Mouse (Mus musculus) cerebellum, adult (tissue): ENCODE measurements around the gene Atg10.

Experiments
- ATAC-seq: cut with Nextera tagmentation; 2 replicates; pipeline ENCODE4 v1.9.2; 2017; ENCODE audit warnings: mild to moderate bottlenecking, moderate library complexity, mixed read lengths; ENCODE audit not compliant: insufficient number of reproducible peaks, low FRiP score, low TSS enrichment

Gene Atg10

DNA sequence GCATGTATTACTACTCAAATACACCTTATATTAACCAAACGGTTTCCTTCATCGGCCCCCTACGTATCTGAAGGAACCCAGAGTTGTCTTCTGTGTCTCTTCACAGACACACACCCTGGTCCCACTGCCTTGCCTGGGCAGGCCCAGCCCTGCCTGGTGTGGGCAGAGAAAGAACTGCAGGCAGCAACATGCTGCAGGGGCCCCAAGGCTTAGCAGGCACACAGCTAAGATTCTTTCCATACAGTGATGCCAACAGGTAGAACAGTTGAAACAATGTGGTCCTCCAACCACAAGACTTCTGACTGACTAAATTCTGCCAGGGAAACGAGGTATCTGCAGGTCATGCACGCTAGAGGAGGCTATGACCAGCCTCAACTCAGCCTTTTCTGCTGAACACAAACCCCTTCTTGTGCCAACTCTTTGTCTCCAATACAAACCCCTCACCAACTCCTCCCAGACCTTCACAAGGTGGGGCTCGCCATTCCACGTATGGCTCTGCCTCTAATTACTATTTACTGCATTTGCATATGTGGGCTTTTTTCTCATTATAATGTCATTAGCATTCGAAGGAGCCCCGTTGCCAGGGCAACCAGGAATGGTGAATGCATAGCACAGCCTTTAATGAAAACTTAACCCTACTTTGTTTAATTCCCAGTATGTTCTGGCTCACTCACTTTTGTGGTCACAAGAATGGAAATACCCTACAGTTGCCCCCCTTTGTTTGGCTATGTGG, 45.2 kb downstream of the Atg10 start:
- no peak for ATAC-seq

DNA sequence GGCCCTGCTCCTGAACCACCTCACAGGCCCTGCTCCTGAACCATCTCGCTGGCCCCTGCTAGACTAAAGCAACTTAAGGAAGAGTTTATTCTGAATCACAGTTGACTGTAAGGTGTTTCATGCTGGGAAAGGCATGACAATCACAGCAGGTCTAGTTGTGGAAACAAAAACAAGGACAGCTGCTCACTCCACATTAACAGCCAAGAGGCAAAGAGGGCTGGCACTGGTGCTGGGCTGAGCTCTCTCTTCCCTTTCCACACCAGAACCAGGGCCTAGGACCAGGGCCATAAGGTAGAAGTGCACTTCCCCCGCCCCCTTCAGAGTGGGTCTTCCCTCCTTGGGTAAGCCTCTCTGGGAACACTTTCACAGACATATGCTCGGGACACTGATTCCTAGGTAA, 48.4 kb downstream of the Atg10 start:
- peak; percentile 89 for ATAC-seq

DNA sequence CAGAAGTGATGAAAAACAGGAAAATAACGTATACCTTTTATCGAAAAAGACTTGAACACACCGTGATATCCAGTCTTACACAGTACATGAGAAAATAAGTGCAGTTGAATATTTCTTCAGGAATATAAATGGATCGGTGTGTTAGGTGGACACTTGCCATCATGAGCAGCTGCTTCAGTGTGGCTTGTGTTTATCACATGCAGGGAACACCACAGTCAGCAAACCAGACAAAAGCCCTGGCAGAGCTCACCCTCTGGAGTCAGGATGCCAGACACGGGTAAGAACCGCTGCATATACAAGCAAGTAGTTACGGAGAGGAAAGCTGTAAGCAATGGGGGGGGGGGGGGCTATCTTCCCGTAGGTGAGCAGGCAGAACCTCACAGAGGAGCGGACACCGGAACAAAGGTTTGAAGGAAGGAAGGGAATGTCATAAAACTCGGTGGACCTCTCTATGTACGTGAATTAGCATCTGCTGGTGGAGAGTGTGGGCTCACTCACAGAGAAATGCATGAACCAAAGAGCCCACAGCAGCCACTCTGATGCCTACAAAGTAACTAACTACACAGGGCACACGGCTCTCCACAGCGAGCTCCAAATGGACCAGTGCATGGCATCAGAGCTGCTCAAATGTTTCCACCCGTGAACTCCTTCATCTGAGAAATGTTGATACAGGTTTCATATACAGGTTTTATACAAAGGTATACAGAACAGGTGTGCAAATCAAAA, 51.8 kb downstream of the Atg10 start:
- ATAC-seq, result peak; percentile 46; the same call in 1 of the 2 replicates

DNA sequence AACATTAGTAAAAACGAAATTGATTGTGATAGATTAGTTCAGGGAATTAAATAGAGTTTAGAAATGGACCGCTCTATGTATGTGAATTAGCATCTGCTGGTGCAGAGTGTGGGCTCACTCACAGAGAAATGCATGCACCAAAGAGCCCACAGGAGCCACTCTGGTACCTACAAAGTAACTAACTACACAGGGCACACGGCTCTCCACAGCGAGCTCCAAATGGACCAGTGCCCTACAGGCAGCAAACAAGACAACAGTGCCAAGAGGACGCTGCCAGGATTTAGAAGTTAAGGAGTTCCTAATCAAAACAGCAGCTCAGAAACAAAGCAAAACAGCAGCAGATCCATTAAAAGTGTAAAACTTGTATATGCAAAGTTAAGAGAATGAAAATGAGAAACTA, 52.6 kb downstream of the Atg10 start:
- ATAC-seq, result 0 out of 2 replicates have a peak, but pooled peaks have one; percentile 38

DNA sequence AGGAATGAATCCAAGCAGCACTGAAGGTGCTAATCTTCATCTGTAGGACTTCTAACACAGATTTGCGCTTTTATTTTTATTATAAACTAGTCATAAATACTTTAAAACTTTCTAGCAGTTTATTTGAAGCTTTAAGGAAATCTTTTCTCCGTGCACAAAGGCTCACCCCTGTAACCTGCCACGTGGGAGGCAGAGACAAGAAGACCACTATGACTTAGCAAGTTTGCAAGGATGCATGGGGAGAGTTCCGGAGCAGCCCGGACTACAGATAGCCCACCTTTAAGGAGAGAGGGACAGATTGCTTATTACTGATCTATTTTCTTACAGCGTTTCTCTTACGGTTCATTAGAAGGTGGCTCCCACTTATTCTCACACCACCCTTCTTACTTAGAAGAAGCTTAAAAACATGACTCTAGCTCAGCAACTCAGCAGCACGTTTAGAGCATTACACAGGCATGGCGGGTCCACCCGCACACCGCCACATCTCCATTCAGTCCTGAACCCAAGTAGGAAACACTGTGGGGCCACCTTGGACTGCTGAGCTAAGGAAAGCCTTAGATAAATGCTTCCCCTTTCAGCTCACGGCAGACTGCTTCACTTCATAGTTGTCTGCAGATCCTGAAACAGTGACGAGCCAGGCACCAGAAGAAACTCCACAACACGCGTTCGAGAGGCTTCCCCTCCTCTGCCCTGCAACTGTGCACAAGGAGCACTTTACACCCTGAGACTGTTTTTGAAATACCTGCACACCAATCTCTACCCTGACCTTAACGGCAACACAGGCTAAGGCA, 54.0 kb downstream of the Atg10 start:
- no peak for ATAC-seq

DNA sequence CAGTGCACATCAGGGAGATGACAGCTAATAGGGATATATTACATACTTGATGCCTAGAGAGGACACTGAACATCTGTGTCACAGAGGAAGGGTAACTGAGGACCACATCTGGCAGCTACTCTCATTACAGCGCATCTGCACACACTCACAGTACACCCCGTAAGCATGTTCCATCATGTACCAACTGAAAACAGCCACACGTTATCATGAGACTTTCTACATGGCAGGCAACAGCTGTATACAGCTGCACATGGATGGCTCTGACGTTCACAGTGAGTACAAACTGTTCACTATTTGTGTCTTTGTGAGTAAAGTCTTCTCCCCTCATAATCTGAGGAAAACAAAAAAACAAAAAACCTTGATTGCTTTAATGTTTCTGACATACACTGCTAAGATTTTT, 55.3 kb downstream of the Atg10 start:
- no peak for ATAC-seq

DNA sequence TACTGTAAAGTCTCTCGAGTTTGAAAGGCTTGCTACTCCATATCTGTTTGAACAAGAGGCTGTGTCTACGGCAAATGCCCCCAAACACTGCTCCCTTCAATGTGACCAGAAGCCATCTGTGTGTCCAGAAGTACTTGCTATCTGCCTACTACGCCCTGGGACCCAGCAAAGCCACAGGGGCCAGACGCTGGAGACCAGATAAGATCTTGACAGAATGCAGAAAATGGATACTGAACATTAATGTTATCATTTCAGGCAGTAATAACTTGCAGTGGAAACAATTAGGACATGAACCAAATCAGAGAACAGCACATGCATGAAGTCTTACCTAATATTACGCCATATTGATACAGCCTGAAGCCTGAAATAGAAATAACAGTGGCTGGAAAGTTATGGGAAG, 56.2 kb downstream of the Atg10 start:
- no peak for ATAC-seq

DNA sequence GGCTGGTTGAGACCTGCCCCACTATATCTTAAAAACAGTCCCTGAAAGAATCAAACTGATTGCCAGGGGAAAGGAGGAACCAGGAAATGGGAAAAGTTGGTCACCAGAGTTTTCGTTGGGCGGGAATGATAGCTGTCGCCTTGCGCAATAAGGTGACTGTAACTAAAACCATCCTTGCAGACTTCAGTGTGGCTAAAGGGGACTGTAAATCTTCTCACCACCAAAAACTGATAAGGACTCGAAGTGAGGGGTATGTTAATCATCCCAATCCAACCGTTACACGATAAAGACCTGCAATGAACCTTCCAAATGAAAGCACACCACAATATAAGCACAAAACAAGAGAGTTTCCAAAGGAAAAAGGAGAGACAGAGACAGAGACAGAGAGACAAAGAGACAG, 57.5 kb downstream of the Atg10 start:
- ATAC-seq, result no peak

DNA sequence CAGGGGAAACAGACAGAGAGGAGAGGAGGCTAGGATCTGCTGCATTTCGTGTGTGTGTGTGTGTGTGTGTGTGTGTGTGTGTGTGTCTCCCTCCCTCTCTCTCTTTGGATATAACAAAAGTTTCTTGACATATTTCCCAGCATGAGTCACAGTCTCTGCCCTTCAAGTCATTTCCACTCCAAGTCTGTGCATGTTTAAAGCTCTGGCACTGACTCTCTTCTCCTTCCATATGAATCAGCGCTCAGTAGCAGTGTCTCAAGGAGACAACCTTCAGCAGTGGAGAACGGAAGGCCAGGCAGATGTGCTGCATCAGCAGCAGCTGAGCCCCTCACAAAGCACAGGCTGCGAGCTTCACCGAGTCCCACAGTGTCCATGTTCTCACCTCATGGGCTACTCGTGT, 58.6 kb downstream of the Atg10 start:
- no peak for ATAC-seq

DNA sequence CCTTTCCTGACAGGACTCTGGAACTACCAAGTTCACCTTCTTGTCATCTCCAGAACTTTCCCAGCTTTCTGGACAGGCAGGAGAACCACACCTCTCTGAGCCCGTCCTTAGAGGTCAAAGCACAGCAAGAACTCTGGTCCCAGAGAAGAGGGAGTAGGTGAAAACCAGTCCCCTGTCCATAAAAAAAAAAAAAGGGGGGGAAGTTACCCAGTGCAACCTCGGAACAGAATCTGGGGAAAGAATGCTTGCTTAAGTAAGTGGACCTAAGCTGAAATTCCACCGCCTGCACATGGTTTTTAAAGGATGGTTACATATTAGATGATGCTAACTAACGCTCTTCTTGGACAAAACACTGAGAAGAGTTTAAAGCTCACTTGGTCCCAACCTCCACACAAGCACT, 60.5 kb downstream of the Atg10 start:
- no peak for ATAC-seq

DNA sequence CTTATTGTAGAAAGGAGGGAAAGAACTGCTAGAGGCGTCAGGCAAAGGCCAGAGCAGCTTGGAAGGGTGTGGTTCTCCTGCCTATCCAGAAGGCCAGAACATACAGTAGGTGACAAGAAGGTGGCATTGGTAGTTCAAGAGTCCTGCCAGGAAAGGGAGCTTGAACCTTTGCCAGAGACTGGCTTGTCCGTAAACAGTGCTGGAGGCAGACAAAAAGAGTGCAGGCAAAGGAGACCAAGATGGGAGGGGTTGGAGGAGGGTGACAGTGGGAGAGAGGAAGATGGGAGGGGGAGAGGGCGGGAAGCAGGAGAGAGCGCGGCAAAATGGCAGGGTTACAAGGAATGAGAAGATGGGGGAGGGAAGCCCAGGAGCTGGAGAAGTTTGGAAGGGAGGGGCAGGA, 61.3 kb downstream of the Atg10 start:
- 0 out of 2 replicates have a peak, but pooled peaks have one; percentile 17 for ATAC-seq

DNA sequence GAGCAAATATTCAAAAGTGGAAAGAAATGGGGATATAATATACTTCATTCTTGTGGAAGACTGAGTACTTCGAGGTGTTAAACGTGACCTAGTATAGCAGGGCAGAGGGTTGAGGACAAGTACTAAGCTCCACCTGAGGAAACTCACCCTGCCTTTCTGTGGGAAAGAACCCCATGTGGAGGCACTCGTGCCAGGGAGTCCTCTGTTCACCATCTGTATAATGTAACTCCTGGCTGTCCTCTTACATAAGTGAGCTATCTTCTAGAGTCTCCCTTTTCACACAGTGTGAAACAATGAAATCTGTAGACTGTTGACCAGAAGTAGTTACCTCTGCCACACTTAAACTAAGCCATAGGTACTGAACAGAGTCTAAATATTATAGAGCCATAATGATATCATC, 63.2 kb downstream of the Atg10 start:
- no peak for ATAC-seq

DNA sequence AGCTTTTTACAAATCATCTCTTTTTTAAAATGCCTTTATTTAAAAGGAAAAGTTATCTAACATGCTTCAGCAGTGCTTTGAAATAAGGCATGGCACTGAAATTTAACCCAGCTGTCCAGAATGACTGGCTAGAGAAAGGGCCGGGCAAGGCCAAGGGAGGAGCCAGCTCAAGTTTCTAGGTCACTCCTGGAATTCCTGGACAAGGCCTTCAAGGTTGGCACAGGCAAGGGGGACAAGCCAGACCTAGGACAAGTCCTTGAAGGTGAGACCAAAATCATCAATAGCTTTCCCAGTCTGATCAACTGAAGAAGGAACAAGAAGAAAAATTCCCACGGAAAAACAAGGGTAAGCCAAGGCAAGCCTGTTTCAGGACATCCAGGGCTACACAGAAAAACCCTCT, 63.9 kb downstream of the Atg10 start:
- no peak for ATAC-seq

DNA sequence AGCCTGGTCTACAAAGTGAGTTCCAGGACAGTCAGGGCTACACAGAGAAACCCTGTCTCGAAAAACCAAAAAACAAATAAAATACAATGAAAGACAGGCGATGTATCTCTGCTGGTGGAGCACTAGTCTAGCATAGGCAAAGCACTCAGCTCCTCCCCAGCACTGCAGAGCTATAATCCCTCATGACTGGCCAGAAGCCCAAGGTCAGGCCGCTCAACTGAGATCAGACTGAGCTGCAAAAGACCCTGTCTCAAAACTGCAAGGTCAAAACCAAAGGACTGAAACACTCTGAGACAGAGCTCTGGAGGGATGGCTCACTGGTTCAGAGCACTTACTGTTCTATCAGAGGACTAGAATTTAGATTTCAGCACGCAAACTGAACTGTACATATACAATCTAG, 65.8 kb downstream of the Atg10 start:
- no peak for ATAC-seq

DNA sequence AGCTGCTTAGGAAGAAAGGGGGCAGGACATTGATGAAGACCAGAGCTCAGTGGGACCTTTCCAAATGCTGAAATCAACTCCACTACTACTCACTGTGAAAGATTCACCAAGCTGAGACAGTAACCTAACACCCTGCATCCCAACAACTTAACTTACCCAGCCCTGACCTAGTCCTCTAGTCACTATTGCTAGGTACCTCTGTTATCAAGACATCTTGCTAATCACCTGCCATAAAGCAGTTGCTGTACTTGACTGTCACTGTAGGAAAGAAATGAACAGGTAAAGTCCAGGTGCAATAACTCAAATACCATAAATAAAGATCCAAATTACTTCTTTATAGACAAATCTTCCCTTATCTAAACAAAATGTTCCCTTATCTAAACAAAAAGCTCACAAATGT, 66.3 kb downstream of the Atg10 start:
- no peak for ATAC-seq

DNA sequence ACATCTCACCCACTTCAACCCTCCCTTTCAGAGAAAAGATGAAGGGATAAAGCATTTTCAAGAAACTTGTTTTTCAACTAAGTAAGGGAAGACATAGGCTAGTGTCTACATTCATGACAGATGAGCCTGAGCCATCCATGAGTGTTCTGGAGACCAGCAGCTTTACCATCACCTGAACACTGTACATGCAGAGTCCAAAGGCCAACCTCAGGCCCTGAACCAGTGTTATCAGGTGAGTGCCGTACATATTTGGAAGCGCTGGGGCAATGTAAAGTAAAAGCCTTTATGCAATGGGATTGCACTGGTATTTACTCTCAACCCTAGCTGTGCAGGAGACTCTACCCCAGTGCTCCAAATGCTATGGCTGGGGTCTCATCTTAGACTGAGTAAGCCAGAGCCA, 66.8 kb downstream of the Atg10 start:
- ATAC-seq, result no peak

DNA sequence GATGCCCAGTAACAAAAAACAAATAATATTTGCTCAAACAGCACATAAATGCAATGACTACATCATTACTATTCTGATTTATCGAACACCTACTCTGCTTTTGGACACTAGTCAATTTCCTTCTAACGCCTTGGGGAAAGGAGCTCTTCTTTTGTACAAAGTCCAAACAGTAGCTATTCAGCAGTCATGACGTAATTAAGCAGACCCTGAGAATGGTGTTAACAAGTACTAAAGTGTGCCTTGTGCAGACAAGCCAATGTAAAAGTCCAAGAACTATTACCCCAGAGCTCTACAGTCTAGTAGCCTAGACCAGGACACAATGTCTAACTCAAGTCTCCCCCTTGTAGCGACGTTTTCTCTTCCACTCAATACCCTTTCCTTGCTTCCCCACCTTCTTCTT, 67.5 kb downstream of the Atg10 start:
- ATAC-seq, result no peak

DNA sequence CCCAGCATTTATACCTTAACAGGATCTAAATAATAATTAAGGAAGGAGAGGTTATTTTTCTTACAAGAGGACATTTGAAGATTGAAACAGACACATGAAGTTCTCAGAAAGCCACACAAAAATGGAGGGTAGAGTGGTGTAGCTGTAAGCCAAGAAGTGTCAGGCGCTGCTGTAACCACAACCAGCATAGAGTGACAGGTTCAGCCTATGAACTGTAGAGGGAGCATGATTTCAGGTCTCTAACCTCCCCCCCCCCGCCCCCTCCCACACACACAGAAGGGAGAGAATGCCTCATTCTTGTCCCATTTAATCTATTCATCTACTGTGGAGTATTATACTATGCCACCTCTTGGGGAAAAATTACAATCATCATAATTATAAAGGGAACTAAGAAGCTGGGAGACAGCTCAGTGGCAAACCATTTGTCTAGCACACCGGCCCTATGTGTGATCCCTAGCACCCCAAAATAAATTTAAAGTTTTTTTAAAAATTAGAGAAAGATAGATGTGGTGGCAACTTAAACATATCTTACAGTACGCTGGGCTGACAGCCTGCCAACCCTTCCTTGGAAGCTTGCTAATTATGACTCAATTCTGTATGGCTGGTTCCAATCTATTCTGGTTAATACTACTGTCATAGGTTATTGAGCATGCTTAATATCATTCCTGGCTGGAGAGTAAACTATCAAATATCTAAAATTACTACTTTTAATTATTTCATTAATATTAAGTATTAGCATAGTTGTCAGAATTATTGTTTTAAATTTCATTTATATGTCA, 68.2 kb downstream of the Atg10 start:
- no peak for ATAC-seq

DNA sequence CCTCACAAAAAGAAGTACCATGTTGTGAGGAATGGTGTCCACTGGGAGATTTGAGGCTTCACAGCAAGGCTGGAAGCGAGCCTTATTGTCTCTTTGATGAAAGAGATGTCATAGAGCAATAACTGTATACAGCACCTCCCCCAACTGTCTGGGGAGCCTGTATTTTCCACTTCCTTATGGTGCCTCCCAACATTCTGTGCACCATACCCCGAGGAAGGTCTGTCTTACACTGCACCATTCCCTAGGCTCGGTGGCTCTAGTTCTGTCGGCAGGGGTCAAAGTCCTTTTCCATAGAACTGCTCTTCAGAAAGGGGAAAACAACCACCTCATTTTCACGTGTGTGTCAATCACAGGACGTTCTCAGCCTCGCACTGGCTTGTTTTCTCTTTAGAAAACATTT, 69.1 kb downstream of the Atg10 start:
- no peak for ATAC-seq

DNA sequence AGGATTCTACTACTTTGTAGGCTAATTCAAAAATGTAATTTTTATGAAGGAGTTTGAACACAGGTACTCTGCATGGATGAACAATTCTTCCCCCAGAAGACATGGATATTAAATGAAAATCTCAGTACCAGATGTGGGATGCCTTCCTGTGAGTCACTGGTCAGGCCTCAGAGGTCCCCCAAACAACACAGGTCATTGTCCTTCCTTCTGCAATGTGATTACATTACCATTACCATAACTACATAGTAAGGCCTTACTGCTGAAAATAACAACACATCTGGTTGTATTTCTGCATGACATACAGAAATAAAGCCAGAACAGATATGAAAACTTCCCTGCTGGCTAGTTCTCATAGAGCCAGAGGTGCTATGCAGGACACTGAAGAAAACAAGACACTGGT, 87.4 kb downstream of the Atg10 start:
- ATAC-seq, result no peak
